Mouse (Mus musculus) limb, embryonic 14.5 days (tissue): ENCODE results near the gene Leng1. TPM values are rescaled to one million over a fixed set of nuclear protein-coding genes. Genes with fewer than 3 reads are reported as not detected.

Experiments used
- ATAC-seq: fragments of 200-750 bp; cut with Nextera tagmentation; 2 replicates; pipeline ENCODE4 v1.8.0; 2017; ENCODE audit warnings: low read depth, moderate number of reproducible peaks, moderate TSS enrichment; ENCODE audit not compliant: low FRiP score
- DNase-seq: peaks from one replicate; pipeline ENCODE4 v3.0.0-alpha.2; 2015; ENCODE audit warnings: low spot score
- H3K27ac ChIP-seq: fragments of 300-500 bp; sonication (generic); replicated peaks from 2 replicates; pipeline ENCODE4 v1.5.1; 2014; ENCODE audit warnings: low read depth, mild to moderate bottlenecking, low read length, moderate library complexity, mixed read lengths
- H3K27me3 ChIP-seq: fragments of 300-500 bp; sonication (generic); 2 replicates; pipeline ENCODE4 v1.6.1; 2014; ENCODE audit warnings: low read length, mixed read lengths; ENCODE audit not compliant: control insufficient read depth, insufficient read depth
- H3K36me3 ChIP-seq: fragments of 300-500 bp; sonication (generic); 2 replicates; pipeline ENCODE4 v1.6.1; 2014; ENCODE audit warnings: mild to moderate bottlenecking, low read length, moderate library complexity, mixed read lengths; ENCODE audit not compliant: control insufficient read depth, insufficient read depth
- H3K4me1 ChIP-seq: fragments of 300-500 bp; sonication (generic); 2 replicates; pipeline ENCODE4 v1.6.1; 2014; ENCODE audit warnings: antibody characterized with exemption, low read length, mixed read lengths; ENCODE audit not compliant: control insufficient read depth, insufficient read depth
- H3K4me2 ChIP-seq: fragments of 300-500 bp; sonication (generic); replicated peaks from 2 replicates; pipeline ENCODE4 v1.6.1; 2014; ENCODE audit warnings: low read depth, mild to moderate bottlenecking, low read length, moderate library complexity; ENCODE audit not compliant: severe bottlenecking
- H3K4me3 ChIP-seq: fragments of 300-500 bp; sonication (generic); replicated peaks from 2 replicates; pipeline ENCODE4 v1.5.1; 2014; ENCODE audit warnings: low read length
- H3K9ac ChIP-seq: fragments of 300-500 bp; sonication (generic); 2 replicates; pipeline ENCODE4 v1.6.1; 2014; ENCODE audit warnings: mild to moderate bottlenecking, low read depth, low read length, moderate library complexity; ENCODE audit not compliant: severe bottlenecking
- H3K9me3 ChIP-seq: fragments of 300-500 bp; sonication (generic); 2 replicates; pipeline ENCODE4 v1.6.1; 2016; ENCODE audit warnings: low read length; ENCODE audit not compliant: control insufficient read depth
- POLR2A ChIP-seq: fragments of 200-500 bp; IDR thresholded peaks from 2 replicates; pipeline ENCODE4 v1.8.0; 2012; ENCODE audit warnings: inconsistent platforms, mild to moderate bottlenecking, moderate library complexity, borderline replicate concordance; ENCODE audit not compliant: insufficient read depth, insufficient read length; ENCODE audit errors: extremely low read depth
- WGBS: fragments of 180-500 bp; shearing (Covaris S2); extraction: QIAGEN DNeasy Blood & Tissue Kit; methylation state at CpG from one replicate; pipeline ENCODE4 v1.1.7; 2014; 5-methylcytosine and 5-hydroxymethylcytosine counted together
- polyA plus RNA-seq, 2 experiments: library from polyadenylated mRNA; depleted of rRNA in 1 of 2; stranded (reverse) in 1 of 2; unstranded in 1 of 2; fragments of >200 nt; fragmentation: Nextera tagmentation in 1 of 2; extraction: Ambion mirVana in 1 of 2; gene quantifications; 2 replicates each; pipeline versions ENCODE4 v1.2.1 to v1.2.3; 2012 to 2014

The Leng1 gene
- polyA plus RNA-seq, 2 experiments = 10.5 to 12.6 TPM

- Histone ChIP-seq H3K4me3 (peak overlapping the region; percentile 78), H3K27me3 (no peaks in the 10 kb centered on the region), H3K4me1 (peaks cover 13% of the 10 kb centered on the region), H3K4me2 (peak overlapping the region; percentile 90), H3K36me3 (peaks cover 40% of the 10 kb centered on the region), H3K27ac (peak overlapping the region; percentile 94), H3K9ac (peak overlapping the region; percentile 89), H3K9me3 (no peaks in the 10 kb centered on the region)
- DNase-seq (peak; percentile 92), ATAC-seq (peak; percentile 67)
- 2% methylated on average over 38 of the region's 55 CpGs for WGBS
- TF ChIP-seq POLR2A = no peak
Observed at GRCm38 (mm10) chr7:3694076-3694948, 28.7 kb upstream of the Leng1 start.

GRCm38 (mm10) chr7:3693809-3694075, 28.1 kb upstream of the Leng1 start:
- Histone ChIP-seq H3K36me3 (peaks cover 36% of the 10 kb centered on the region), H3K9ac (peak overlapping the region; percentile 89), H3K27ac (peak overlapping the region; percentile 94), H3K4me1 (peaks cover 13% of the 10 kb centered on the region), H3K4me2 (peak overlapping the region; percentile 90), H3K9me3 (no peaks in the 10 kb centered on the region), H3K27me3 (no peaks in the 10 kb centered on the region), H3K4me3 (peak overlapping the region; percentile 78)
- ATAC-seq (no peak; the same call in 1 of the 2 replicates), DNase-seq (no peak)
- peak; percentile 78; the same call in 1 of the 2 replicates for TF ChIP-seq POLR2A
- under 1% methylated on average over 18 of the region's 18 CpGs for WGBS

GRCm38 (mm10) chr7:3692987-3693808, 27.6 kb upstream of the Leng1 start, which contains the start of gene Mboat7:
Mboat7 (minus strand) TSS chr7:3693523.
- peaks cover 36% of the 10 kb centered on the region for H3K36me3 ChIP-seq
- no peaks in the 10 kb centered on the region for H3K27me3 ChIP-seq
- peak; percentile 98 for DNase-seq
- TF ChIP-seq POLR2A = no peak
- H3K27ac ChIP-seq = peak within 1 kb of the TSS; percentile 94
- peak within 1 kb of the TSS; percentile 89 for H3K9ac ChIP-seq
- peaks cover 13% of the 10 kb centered on the region for H3K4me1 ChIP-seq
- peak; percentile 91 for ATAC-seq
- under 1% methylated on average over 55 of the region's 55 CpGs for WGBS
- peak within 1 kb of the TSS; percentile 78 for H3K4me3 ChIP-seq
- peak within 1 kb of the TSS; percentile 90 for H3K4me2 ChIP-seq
- no peaks in the 10 kb centered on the region for H3K9me3 ChIP-seq

GRCm38 (mm10) chr7:3692382-3692986, 26.8 kb upstream of the Leng1 start, which contains the start of gene Tsen34:
Tsen34 (plus strand) TSS chr7:3692863.
- peaks cover 34% of the 10 kb centered on the region for H3K36me3 ChIP-seq
- peak; percentile 41 for ATAC-seq
- 1% methylated on average over 49 of the region's 49 CpGs for WGBS
- no peaks in the 10 kb centered on the region for H3K27me3 ChIP-seq
- H3K9me3 ChIP-seq = no peaks in the 10 kb centered on the region
- H3K4me2 ChIP-seq = peak within 1 kb of the TSS; percentile 90
- H3K4me3 ChIP-seq = peak within 1 kb of the TSS; percentile 78
- H3K9ac ChIP-seq = peak within 1 kb of the TSS; percentile 89
- peaks cover 13% of the 10 kb centered on the region for H3K4me1 ChIP-seq
- peak within 1 kb of the TSS; percentile 94 for H3K27ac ChIP-seq
- DNase-seq = peak; percentile 13
- TF ChIP-seq POLR2A = 0 out of 2 replicates have a peak, but pooled peaks have one; percentile 4

GRCm38 (mm10) chr7:3691919-3692318, 26.3 kb upstream of the Leng1 start:
- WGBS = 35% methylated on average over 3 of the region's 3 CpGs
- H3K36me3 ChIP-seq = peaks cover 34% of the 10 kb centered on the region
- H3K4me1 ChIP-seq = peaks cover 13% of the 10 kb centered on the region
- peak overlapping the region; percentile 89 for H3K9ac ChIP-seq
- no peaks in the 10 kb centered on the region for H3K27me3 ChIP-seq
- no peak for TF ChIP-seq POLR2A
- no peaks in the 10 kb centered on the region for H3K9me3 ChIP-seq
- H3K27ac ChIP-seq = 0 out of 2 replicates have a peak overlapping the region, but pooled peaks have one; percentile 94
- peak overlapping the region; percentile 78 for H3K4me3 ChIP-seq
- peak overlapping the region; percentile 90 for H3K4me2 ChIP-seq
- no peak for DNase-seq
- no peak for ATAC-seq
